Mouse (Mus musculus) lung, adult 18-20 months (tissue): ENCODE data around the gene Fnip2.
A peak's percentile ranks its signal among the peaks of the same experiment; 100 is the strongest.
"Not testable (repeated sequence)": the region's sequence is repeated elsewhere in the genome, so short reads cannot be mapped to it uniquely, and the experiment has no call there.

Experiments used
- DNase-seq, 2 experiments: peaks; one replicate each; pipeline ENCODE4 v3.0.0; 2022; ENCODE audit warnings: mixed read lengths in 2 of 2

Gene Fnip2

DNA sequence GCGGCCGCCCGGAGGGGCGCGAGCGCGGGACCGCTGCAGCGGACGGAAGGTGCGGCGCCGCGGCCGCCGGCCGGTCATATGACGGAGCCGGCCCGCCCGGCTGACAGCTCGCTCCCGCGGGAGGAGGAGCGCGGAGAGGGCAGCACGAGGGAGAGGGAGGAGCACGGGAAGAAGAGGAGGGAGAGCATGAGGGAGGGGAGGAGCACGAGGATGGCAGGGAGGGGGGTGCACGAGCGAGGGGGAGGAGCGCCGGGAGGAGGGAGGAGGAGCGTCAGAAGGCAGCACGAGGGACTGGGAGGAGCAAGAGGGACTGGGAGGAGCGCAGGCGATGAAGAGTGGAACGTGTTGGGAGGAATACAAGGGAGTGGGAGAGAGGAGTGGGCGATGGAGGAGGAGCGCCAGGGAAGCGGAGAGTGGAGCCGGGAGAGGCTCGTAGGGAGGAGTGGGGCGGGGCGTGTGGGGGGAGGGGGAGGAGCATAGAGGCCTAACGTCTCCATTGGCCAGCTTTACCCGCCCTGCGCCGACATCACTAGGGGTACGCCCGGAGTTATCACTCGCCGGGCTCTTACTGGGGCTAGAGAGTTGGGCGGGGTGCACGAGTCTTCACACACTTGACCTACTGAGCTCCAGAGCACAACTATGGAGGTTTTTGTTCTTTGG is at the start of gene Fnip2:
Fnip2 (minus strand) TSS at position 94 of the 660 bp plus-strand sequence.
- DNase-seq = peak; percentile 93 to 95

DNA sequence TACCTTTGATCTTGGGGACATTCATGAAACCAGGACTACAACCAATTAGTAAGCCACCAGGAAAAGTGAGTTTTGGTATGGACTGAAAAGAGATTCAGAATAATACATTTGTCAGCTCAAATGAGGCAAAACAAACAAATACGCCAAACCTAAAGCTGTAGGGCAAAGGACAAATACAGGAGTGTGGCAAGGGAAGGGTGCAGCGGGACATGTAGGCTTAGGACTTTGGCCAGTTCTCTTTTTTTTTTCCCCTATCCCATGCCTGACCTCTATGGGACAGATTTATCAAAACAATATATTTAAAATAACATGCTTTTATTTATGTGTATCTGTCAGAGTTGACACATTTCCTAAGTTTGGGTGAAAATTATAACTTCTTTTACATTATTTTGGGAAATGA is 42.3 kb upstream of the Fnip2 start:
- DNase-seq = no peak

DNA sequence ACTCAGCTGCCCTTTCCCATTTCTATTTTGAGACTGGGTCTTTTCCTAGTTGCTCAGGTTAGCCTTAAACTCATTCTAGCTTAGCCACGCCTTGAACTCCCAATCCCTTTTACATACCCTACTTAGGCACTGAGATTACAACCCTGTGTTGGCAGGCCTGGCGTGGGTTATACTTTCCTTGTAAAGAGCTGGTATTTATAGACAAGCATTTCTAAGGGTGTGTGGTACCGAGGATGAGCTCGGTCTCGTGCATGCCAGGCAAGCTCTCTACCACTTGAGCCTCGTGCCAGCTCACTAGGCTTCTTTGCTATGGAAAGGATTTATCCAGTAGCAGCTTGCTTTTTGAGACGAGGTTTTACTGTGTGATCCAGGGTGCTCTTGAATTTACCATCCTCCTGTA is 27.9 kb upstream of the Fnip2 start:
- DNase-seq = no peak

DNA sequence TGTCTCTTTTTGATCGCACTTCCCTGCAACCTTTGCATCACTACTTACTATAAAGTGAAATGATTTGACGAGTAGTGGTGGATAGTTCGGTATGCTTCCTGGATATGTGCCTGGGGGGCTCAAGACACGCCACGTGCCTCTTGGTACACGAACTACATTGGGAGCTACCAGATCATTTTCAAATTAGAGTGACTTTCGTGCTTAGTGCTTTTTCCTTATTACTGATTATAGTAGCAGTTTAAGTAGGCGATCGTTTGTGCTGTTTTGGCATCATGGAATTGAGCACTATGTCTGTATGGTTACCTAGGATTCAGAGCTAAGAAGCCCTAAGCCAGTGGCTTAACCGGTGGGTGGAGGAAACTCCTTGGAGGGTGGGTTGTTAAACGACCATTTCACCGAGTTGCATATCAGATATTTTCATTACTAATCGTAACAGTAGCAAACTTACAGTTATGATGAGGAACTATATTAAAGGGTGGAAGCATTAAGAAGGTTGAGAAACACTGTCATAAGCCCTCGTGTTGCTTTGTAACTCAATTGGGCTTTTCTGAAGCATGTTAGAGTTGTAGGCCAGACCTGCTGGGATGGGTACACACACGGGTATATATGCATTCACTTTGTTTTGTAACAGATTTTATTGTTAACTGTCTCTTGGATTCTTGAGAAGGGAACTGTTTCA is 24.3 kb upstream of the Fnip2 start:
- DNase-seq = no peak

DNA sequence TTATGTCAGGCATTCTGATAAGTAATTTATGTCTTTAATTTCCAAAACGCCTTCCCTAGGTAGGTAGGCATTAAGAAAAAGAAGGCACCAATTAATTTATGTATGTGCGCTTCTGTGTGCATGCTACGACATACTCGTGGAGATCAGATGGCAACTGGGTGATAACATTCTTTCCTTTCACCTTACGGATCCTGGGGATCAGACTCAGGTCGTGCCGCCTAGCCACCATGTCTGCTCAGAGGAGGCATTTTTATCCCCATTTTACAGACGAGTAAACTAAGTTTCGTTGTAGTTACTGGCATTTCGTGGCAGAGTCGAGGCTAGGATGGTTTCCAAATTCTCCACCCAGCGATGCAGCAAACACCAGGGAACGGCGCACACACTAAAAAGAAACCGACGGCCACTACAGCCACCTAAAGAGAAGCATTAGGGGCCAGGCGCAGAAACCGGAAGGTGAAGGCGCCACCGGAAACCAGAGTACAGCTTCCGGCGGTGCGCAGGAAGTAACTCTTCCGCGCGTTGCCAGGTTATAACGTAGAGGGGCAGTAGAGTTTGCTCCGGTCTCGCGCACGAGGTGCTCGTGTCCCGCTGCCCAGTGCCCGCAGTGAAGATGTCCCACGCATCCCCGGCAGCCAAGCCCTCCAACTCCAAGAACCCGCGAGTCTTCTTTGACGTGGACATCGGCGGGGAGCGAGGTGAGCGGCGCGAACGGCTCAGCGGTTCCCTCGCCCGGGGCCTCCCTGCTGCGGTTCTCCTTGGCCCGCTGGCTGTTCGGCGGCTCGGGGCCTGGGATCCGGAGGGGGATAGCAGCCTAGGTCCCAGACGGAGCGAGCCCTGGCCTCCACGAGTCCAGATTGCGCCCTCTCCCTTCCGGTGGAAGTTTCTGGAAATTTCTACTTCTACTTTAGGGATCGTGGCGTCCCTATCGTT is 23.5 kb upstream of the Fnip2 start, which contains the start of gene Ppid:
Ppid (plus strand) TSS at position 480 of the 930 bp plus-strand sequence.
- DNase-seq = peak; percentile 75 to 81

DNA sequence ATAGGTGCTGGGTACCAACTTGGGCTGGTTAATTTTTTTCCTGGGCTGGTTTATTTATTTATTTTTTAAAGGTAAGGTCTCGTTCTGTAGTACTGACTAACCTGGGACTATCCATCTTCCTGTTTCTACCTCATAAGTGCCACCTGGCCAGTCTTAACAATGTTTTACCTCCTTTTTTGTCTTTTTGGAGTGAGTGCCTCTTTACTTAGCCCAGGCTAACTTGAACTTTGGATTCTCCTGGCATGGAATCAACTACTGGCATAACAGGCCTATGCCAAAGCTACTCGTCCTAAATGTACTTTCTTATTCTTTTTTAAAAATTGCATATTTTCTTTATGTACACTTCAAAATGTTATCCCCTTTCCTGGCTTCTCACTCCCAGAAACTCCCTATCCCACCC is 22.1 kb upstream of the Fnip2 start:
- no peak for DNase-seq

DNA sequence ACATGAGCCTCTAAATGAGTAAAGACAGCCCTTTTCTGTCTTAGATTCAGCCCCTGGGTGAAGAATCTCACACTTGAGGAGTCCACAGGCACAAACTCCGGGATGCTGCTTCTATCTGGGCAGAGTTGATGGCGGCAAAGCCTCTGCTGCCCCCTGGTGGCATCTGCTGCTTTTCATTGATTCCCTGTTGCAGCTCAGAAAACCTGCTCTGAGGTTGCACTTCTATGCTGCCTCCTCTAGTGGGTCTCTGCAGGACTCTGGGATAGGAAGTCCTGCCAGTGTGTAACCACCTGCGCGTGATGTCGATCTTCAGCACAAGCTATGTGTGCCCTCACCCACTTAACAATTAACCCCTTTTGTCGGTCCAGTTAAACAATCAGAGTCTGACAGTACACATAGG is 19.2 kb upstream of the Fnip2 start:
- DNase-seq = peak; percentile 84 to 87

DNA sequence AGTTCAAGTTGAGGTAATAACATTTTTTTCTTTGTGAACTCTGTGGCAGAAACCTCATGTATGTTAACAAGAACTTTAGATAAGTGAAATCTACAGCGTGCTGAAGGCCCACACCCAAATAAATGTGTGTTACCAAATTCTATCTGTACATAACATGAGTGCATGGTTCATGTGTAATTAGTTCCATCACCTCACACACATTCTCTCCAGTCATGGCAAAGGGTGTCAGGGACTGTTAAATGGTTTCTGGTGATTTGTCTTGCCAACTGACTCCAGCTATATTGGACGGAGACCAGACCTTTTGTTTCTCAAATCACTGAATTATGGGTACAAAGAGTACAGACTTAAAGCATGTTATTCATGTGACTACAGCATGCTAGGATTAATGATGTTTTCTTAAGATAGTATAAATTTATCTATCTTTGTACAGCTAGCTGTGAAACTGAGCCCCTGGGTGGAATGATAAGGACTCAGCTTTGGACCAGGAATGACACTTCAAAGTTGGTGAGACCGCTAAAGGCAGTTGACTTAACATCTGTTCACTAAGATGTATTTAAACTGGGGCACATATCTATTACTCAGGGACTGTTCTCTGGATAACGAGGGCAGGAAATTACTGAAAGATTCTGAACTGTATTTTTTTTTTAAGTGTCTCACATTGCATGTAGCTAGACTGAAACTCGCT is 12.4 kb upstream of the Fnip2 start:
- DNase-seq = no peak

DNA sequence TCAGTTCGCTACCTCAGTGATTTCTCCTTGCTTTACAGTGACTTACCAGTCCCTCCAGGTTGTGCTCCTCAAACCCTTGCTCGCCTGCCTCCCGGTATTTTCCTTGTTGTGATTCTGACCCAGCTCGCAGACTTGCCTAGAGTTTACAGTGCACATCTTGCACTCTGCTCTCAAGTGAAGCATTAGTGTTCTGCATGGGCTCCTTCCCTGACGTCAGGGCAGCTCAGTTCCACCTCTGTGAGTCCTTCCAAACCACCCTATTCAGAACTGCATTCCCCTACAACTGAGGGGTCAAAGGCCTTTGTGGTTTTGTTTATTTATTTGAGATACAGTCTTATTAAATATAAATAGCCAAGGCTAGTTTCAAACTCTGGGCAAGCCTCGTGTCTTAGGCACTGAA is 10.6 kb upstream of the Fnip2 start:
- DNase-seq = no peak

DNA sequence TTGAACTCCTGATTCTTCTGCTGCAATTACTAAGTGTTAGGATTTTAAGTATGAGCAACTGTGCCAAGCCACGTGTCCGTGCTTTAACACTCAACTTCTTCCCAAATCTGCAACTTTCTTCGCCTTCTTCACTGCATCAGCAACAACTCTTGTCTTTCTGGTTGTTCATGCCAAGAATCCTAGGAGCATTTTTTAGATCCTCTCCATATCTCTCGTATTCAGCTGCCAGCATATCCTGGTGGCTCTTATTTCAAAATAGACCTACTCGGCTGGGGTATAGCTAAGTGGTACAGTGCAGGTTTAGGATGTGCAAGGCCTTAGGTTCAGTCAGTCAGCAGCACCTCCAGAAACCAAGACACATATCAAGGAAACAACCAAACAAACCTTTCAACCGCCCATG is 10.0 kb upstream of the Fnip2 start:
- no peak for DNase-seq

DNA sequence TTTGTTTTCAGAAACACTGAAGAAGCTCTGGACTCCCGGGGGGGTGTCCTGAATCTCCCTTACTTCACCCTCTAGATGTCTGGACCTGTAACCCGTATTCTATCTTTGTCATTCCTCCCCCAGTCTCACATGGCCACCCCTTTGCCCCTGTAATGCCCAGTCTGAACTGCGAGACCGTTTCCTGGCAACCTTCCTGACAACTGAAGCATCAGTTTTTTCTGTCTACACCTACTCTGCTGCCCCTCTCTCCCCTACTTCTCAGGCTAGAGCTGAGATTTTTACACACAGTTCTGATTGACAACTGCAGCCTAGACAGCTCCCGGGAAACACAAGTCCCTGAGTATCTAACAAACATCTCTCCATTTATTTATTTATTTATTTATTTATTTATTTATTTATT is 9.3 kb upstream of the Fnip2 start:
- DNase-seq = no peak

DNA sequence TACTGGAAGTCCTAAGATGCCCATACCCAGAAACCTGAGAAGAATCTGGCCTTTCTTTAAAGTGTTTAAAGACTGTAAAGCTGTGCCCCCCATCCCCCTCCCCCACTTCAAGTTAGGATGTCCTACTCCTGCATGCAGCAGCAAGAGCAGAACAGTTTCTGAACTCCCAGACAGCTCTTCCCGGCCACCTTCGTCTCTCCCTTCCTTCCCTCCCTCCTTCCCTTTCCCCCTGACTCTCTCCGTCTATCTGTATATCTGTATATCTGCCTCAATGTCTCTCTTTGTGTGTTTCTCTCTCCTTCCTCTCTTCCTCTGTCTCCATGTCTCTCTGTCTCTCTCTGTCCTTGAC is 8.8 kb upstream of the Fnip2 start:
- DNase-seq = no peak

DNA sequence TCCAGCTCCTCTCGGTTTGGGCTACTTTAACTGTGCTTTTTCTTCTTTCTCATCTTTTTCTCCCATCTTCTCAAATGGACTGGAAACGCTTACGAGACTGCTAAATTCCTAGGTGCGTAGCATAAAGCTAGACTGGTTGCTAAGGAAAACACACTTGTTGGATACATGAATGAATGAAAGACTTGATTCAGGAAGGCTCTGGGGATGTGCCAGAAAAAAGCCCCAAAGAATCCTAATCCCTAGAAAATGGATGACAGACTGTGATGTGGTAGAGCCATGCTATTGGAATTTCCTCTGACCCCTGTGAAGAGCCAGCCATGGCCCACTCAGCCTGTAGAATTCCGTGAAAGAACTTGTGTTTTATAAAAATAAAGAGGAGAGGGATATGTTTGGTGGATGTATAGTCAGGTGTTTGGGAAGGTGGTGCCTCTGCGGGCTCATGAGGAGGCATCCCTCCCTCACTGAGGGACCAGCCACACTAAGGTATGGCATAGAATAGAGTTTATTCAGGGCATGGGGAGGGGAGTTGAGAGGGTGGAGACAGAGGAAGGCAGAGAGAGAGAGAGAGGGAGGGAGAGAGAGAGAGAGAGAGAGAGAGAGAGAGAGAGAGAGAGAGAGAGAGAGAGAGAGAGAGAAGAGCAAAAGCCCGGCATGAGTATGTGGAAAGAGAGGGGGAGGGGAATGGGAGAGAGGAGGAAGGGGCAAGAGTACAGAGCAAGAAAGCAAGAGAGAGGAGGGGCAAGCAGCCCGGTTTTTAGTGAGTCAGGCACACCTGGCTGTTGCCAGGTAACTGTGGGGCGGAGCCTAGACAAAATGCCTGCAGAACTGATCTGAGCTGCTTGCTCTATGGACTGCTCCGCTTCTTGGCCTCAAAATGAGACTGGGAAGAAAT is 8.2 kb upstream of the Fnip2 start:
- DNase-seq = peak in 1 of 2 experiments; percentile 56

DNA sequence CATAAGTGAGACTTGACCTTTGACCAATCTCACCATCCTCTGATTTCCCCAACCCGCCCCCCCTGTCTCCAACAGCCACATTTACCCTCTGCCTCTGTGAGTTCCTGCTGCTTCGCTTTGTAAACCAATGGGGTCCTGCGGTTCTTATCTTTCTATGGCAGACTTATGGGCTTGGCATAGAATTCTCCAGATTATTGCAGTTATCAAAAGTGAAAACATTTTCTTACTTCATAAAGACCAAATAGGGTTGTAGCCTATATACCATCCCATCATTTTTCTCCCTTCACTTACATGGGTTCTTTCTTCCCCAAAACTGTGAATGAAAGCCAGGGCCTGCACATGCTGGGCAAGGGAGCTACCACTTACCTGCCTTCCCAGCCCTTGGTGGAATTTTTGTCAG is 6.7 kb upstream of the Fnip2 start:
- DNase-seq = no peak

DNA sequence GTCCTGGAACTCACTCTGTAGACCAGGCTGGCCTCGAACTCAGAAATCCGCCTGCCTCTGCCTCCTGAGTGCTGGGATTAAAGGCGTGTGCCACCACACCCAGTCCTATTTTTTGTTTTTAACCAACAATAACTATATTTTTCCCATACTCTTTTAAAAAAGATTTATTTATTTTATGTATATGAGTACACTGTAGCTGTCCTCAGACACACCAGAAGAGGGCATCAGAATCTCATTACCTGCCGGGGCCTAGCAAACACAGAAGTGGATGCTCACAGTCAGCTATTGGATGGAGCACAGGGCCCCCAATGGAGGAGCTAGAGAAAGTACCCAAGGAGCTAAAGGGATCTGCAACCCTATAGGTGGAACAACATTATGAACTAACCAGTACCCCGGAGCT is 5.8 kb upstream of the Fnip2 start:
- DNase-seq = not testable (repeated sequence)

DNA sequence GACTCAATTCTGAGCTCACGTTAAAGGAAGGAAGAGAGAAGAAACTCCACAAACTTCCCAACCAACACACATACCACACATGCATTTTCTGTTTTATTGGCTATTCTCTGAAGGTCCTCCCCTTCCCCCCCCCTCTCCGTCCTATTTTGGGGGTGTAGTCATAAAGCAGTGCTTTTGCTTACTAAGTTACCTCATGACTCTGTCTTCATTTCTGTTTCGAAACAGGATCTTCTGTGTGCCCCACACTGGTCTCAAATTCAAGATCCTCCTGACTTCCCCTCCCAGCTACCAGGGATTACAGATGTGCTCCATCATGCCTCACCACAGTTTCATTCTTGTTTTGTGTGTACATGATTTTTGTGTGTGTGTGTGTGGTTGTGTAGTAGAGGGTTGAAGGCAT is 4.8 kb upstream of the Fnip2 start:
- DNase-seq = no peak

DNA sequence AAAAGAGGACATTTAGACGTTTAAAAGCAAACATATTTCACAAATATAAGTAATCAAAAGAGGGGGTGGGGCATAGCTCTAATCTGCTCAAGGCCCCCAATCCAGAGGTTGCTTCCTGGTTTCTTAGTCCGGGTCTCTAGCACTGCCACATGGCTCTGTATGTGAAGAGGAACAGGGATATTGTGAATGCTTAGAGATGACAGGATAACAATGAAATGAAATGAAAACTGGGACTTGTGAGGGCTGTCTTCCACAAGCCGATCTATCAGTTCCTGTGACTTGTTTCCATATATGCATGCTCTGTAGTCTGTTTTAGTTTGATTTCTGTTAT is 1.7 kb upstream of the Fnip2 start:
- DNase-seq = no peak

DNA sequence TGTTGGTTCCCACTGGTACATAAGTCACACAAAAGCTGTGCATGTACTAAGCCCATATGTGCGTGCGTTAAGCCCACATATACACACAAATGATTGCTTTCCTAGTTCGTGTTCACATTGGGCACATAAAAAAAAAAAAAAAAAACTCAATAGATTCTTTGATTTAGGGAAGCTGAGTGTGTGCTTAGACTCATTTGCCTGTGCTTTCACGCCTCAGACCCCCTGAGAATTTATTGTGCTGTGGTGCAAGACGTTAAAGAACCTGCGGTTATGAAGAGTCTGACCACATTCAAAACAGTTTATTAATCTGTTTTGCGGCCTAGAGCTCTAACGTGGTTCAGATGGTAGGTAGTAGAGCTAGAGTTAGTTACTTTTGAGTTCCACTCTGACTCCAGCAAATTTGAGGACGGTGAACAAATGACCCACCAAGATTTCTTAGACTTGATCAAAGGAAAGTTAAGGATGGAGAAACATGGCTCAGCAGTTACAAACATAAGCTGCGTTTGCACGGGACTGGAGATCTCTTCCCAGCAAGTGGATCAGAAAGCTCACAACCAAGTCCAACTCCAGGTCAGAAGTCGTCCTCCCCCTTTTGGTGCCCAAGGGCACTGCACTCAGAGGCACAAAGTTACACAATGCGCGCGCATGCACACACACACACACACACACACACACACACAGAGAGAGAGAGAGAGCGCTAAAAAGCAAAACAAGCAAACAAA is 1.2 kb upstream of the Fnip2 start:
- DNase-seq = no peak

DNA sequence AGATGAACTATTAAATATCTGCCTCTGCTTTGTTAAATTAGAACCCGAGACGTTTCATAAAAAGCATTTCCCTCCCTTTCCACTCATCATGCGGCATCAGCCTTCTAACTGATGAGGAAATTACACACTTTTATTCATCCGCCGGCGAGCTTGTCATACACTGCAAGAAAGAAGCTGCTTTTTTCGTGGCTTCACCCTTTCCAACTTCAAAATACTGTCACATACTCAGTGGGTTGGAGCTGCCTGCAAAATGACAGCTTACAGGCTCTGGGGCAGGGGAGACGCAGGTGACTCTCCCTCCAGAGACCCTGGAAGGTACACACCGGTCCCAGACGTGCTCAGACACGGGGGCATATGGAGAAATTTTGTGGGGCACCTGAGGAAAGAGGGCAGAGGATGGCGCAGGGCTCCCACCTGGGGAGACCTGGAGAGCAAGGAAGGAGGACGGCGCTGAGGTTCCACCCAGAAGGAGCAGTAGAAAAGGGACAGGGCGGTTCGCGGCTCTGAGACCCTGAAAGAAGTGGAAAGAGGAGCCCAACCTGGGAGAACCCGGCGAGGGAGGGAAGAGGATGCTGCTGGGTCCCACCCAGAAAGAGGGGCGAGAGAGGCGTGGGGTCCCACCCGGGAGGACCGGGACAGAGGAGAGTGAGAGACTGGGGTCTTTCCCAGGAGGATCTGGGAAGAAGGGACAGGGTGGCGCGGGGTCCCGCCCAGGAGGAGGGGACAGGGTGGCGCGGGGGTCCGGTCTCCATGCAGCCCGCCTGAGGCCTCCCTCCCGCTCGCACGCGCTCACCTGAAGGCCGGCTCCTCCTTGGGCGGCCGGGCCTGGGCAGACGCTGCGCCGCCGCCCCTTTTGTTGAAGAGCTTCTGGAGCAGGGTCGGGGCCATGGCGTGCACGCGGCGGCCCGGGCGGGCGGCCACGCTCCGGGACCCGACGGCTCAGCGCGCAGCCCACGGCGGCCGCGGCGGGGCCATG is 592 bp downstream of the Fnip2 start:
- DNase-seq = peak in 1 of 2 experiments; percentile 30
